Mouse (Mus musculus): Measurements from ENCODE around the gene Tmem258. TPM values are rescaled to one million over a fixed set of nuclear protein-coding genes. Genes with fewer than 3 reads are reported as not detected.

Tmem258 gene
- polyA plus RNA-seq, 1 experiment from 2014 or later, result 311 TPM

DNA sequence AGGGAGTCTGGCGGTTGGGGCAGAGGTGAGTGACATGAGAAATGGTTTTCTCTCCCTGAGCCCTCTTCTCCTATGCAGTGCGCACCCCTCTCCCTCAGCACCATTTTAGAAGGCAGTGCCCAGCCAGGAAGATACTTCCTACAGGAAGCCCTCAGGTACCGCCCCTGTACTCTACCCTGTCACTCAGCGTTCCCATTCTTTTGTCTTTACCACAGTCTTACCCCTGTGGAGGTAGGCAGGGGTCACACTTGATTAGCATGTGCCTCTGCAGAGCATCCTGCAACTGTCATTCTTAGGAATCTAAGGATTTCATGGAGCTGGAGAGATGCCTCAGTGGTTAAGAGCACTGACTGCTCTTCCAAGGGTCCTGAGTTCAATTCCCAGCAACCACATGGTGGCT, 19.7 kb downstream of the Tmem258 start:
- H3K4me1 ChIP-seq (ENCODE audit: control insufficient read depth, insufficient read depth, low read depth, low read length), result no peaks in the 10 kb centered on the region
- no peaks in the 10 kb centered on the region for H3K36me3 ChIP-seq (ENCODE audit: control insufficient read depth, insufficient read depth, low read length)
- ATAC-seq, result no peak
- no peaks in the 10 kb centered on the region for H3K9me3 ChIP-seq (ENCODE audit: control insufficient read depth, low read length)
- 67% methylated on average over 4 of the region's 4 CpGs for WGBS
- H3K27me3 ChIP-seq (replicated peaks; ENCODE audit: control insufficient read depth, insufficient read depth, low read length), result no peaks in the 10 kb centered on the region
- no peak overlapping the region for H3K27ac ChIP-seq (ENCODE audit: low read depth, low read length)
- H3K9ac ChIP-seq (ENCODE audit: low read depth, low read length), result no peak overlapping the region
- H3K4me3 ChIP-seq (ENCODE audit: low read length), result no peak overlapping the region
- H3K4me2 ChIP-seq (ENCODE audit: low read length), result no peak overlapping the region

GRCm38 (mm10) chr19:10224637-10225453, 21.0 kb downstream of the Tmem258 start:
- no peak overlapping the region for H3K4me2 ChIP-seq (ENCODE audit: low read length)
- H3K36me3 ChIP-seq (ENCODE audit: control insufficient read depth, insufficient read depth, low read length), result no peaks in the 10 kb centered on the region
- H3K9me3 ChIP-seq (ENCODE audit: control insufficient read depth, low read length), result no peaks in the 10 kb centered on the region
- H3K27me3 ChIP-seq (replicated peaks; ENCODE audit: control insufficient read depth, insufficient read depth, low read length), result no peaks in the 10 kb centered on the region
- WGBS, result 29% methylated on average over 26 of the region's 26 CpGs
- H3K27ac ChIP-seq (ENCODE audit: low read depth, low read length), result no peak overlapping the region
- H3K4me1 ChIP-seq (ENCODE audit: control insufficient read depth, insufficient read depth, low read depth, low read length), result no peaks in the 10 kb centered on the region
- ATAC-seq, result no peak
- no peak overlapping the region for H3K4me3 ChIP-seq (ENCODE audit: low read length)
- H3K9ac ChIP-seq (ENCODE audit: low read depth, low read length), result no peak overlapping the region

GRCm38 (mm10) chr19:10225767-10226166, 22.0 kb downstream of the Tmem258 start:
- H3K4me3 ChIP-seq (ENCODE audit: low read length), result no peak overlapping the region
- no peaks in the 10 kb centered on the region for H3K4me1 ChIP-seq (ENCODE audit: control insufficient read depth, insufficient read depth, low read depth, low read length)

GRCm38 (mm10) chr19:10231016-10231415, 27.2 kb downstream of the Tmem258 start:
- Histone ChIP-seq H3K27me3 (replicated peaks; ENCODE audit: control insufficient read depth, insufficient read depth, low read length) (no peaks in the 10 kb centered on the region; the same call in 1 of the 2 replicates), H3K9me3 (ENCODE audit: control insufficient read depth, low read length) (no peaks in the 10 kb centered on the region), H3K9ac (ENCODE audit: low read depth, low read length) (no peak overlapping the region), H3K36me3 (ENCODE audit: control insufficient read depth, insufficient read depth, low read length) (no peaks in the 10 kb centered on the region), H3K4me2 (ENCODE audit: low read length) (no peak overlapping the region), H3K4me3 (ENCODE audit: low read length) (no peak overlapping the region), H3K27ac (ENCODE audit: low read depth, low read length) (no peak overlapping the region), H3K4me1 (ENCODE audit: control insufficient read depth, insufficient read depth, low read depth, low read length) (no peaks in the 10 kb centered on the region)
- 20% methylated on average over 7 of the region's 7 CpGs for WGBS
- no peak for ATAC-seq

More at GRCm38 (mm10) chr19:10225767-10226166, 22.0 kb downstream of the Tmem258 start:
- no peak for ATAC-seq
- H3K36me3 ChIP-seq (ENCODE audit: control insufficient read depth, insufficient read depth, low read length), result no peaks in the 10 kb centered on the region
- H3K4me2 ChIP-seq (ENCODE audit: low read length), result no peak overlapping the region
- no peaks in the 10 kb centered on the region for H3K27me3 ChIP-seq (replicated peaks; ENCODE audit: control insufficient read depth, insufficient read depth, low read length)
- no peak overlapping the region for H3K9ac ChIP-seq (ENCODE audit: low read depth, low read length)
- H3K27ac ChIP-seq (ENCODE audit: low read depth, low read length), result no peak overlapping the region
- no peaks in the 10 kb centered on the region for H3K9me3 ChIP-seq (ENCODE audit: control insufficient read depth, low read length)
- WGBS, result 79% methylated on average over 4 of the region's 4 CpGs

- Histone ChIP-seq H3K4me1 (ENCODE audit: control insufficient read depth, insufficient read depth, low read depth, low read length) (no peaks in the 10 kb centered on the region), H3K9me3 (ENCODE audit: control insufficient read depth, low read length) (no peaks in the 10 kb centered on the region), H3K4me3 (ENCODE audit: low read length) (no peak overlapping the region), H3K4me2 (ENCODE audit: low read length) (no peak overlapping the region), H3K36me3 (ENCODE audit: control insufficient read depth, insufficient read depth, low read length) (no peaks in the 10 kb centered on the region), H3K9ac (ENCODE audit: low read depth, low read length) (no peak overlapping the region), H3K27ac (ENCODE audit: low read depth, low read length) (no peak overlapping the region), H3K27me3 (replicated peaks; ENCODE audit: control insufficient read depth, insufficient read depth, low read length) (no peaks in the 10 kb centered on the region; the same call in 1 of the 2 replicates)
- no peak for ATAC-seq
- 17% methylated on average over 5 of the region's 5 CpGs for WGBS
These were observed 28.1 kb downstream of the Tmem258 start for GRCm38 (mm10) chr19:10231871-10232270.

DNA sequence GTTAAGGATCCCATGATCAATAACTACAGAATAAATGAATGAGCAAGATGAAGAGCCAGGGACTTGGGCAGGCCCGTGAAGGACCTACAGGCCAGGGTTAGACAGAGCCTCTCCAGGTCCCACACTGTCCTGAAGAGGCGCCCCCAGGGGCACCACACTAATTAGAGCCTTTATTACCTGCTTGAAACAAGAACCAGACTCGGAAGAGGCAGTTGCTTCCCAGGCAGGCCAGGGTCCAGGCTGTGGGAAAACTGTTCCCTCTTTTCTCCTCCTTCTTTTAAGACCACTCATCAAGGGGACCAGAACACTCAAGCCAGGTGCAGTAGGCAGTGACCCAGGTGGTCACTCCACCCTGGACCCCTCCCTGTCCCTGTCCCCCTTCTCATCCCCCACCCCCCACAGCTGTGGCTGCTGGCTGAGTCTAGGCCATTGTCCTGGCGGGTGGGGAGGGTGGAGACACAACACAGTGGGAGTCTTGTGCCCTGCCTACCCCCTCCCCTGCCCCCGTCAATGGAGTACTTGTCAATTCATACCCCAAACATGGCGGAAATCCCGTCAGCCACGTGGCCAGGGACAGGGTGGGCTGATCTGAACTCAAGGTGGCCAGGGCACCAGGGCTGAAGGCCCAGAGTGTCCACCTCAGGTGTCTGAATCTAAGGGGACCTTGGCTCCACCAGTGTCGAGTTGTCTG, 28.7 kb downstream of the Tmem258 start:
- 37% methylated on average over 8 of the region's 9 CpGs for WGBS
- Histone ChIP-seq H3K36me3 (ENCODE audit: control insufficient read depth, insufficient read depth, low read length) (no peaks in the 10 kb centered on the region), H3K4me1 (ENCODE audit: control insufficient read depth, insufficient read depth, low read depth, low read length) (no peaks in the 10 kb centered on the region), H3K27me3 (replicated peaks; ENCODE audit: control insufficient read depth, insufficient read depth, low read length) (no peaks in the 10 kb centered on the region; the same call in 1 of the 2 replicates), H3K4me2 (ENCODE audit: low read length) (no peak overlapping the region), H3K4me3 (ENCODE audit: low read length) (no peak overlapping the region), H3K9me3 (ENCODE audit: control insufficient read depth, low read length) (no peaks in the 10 kb centered on the region), H3K27ac (ENCODE audit: low read depth, low read length) (no peak overlapping the region), H3K9ac (ENCODE audit: low read depth, low read length) (no peak overlapping the region)
- ATAC-seq, result no peak

- Histone ChIP-seq H3K4me2 (ENCODE audit: low read length) (no peak overlapping the region), H3K36me3 (ENCODE audit: control insufficient read depth, insufficient read depth, low read length) (no peaks in the 10 kb centered on the region), H3K27ac (ENCODE audit: low read depth, low read length) (no peak overlapping the region), H3K27me3 (replicated peaks; ENCODE audit: control insufficient read depth, insufficient read depth, low read length) (peaks cover under 1% of the 10 kb centered on the region), H3K9ac (ENCODE audit: low read depth, low read length) (no peak overlapping the region), H3K4me1 (ENCODE audit: control insufficient read depth, insufficient read depth, low read depth, low read length) (no peaks in the 10 kb centered on the region; the same call in 1 of the 2 replicates), H3K4me3 (ENCODE audit: low read length) (no peak overlapping the region), H3K9me3 (ENCODE audit: control insufficient read depth, low read length) (no peaks in the 10 kb centered on the region)
- WGBS, result 81% methylated on average over 9 of the region's 9 CpGs
- no peak for ATAC-seq
These were observed 32.2 kb downstream of the Tmem258 start for GRCm38 (mm10) chr19:10235784-10236565.

GRCm38 (mm10) chr19:10238477-10238876, 34.7 kb downstream of the Tmem258 start:
- no peaks in the 10 kb centered on the region for H3K9me3 ChIP-seq (ENCODE audit: control insufficient read depth, low read length)
- no peaks in the 10 kb centered on the region for H3K36me3 ChIP-seq (ENCODE audit: control insufficient read depth, insufficient read depth, low read length)
- peaks cover 4% of the 10 kb centered on the region for H3K27me3 ChIP-seq (replicated peaks; ENCODE audit: control insufficient read depth, insufficient read depth, low read length)
- no peaks in the 10 kb centered on the region; the same call in 1 of the 2 replicates for H3K4me1 ChIP-seq (ENCODE audit: control insufficient read depth, insufficient read depth, low read depth, low read length)
- H3K4me2 ChIP-seq (ENCODE audit: low read length), result no peak overlapping the region
- H3K4me3 ChIP-seq (ENCODE audit: low read length), result no peak overlapping the region
- no peak overlapping the region for H3K27ac ChIP-seq (ENCODE audit: low read depth, low read length)
- 76% methylated on average over 3 of the region's 3 CpGs for WGBS
- ATAC-seq, result no peak
- H3K9ac ChIP-seq (ENCODE audit: low read depth, low read length), result no peak overlapping the region

DNA sequence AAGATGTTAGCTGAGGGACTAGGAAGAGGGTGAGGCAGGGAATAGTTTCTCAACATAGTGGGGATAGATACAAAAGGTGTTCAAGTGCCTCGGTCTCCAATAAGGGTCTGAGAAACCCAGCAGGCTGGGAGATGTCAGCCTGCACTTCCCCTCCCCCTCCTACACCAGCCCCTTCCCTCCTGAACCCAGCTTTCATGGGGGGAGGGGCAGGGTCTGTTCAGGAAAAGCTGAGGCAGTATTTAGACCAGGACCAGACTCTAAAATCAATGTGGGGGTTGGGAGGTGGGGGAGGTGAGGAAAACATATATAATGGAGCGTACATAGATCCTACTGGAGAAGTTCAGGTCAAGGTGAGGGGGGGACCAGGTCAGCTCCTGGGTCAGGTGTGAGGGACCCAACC, 35.6 kb downstream of the Tmem258 start:
- H3K9ac ChIP-seq (ENCODE audit: low read depth, low read length), result no peak overlapping the region
- WGBS, result 53% methylated on average over 2 of the region's 2 CpGs
- H3K27ac ChIP-seq (ENCODE audit: low read depth, low read length), result no peak overlapping the region
- no peak overlapping the region for H3K4me2 ChIP-seq (ENCODE audit: low read length)
- no peak for ATAC-seq
- no peaks in the 10 kb centered on the region for H3K9me3 ChIP-seq (ENCODE audit: control insufficient read depth, low read length)
- H3K4me3 ChIP-seq (ENCODE audit: low read length), result no peak overlapping the region
- H3K27me3 ChIP-seq (replicated peaks; ENCODE audit: control insufficient read depth, insufficient read depth, low read length), result peaks cover 4% of the 10 kb centered on the region
- H3K36me3 ChIP-seq (ENCODE audit: control insufficient read depth, insufficient read depth, low read length), result no peaks in the 10 kb centered on the region
- H3K4me1 ChIP-seq (ENCODE audit: control insufficient read depth, insufficient read depth, low read depth, low read length), result no peaks in the 10 kb centered on the region; the same call in 1 of the 2 replicates
